Mouse (Mus musculus): ENCODE measurements around the gene Uck1. TPM values are rescaled to one million over a fixed set of nuclear protein-coding genes. Genes with fewer than 3 reads are reported as not detected.
"Not testable (repeated sequence)": the region's sequence is repeated elsewhere in the genome, so short reads cannot be mapped to it uniquely, and the experiment has no call there.

Gene Uck1
- polyA plus RNA-seq (2012; ENCODE audit: insufficient read depth, low replicate concordance) = 26.0 and 29.8 TPM in 2 replicates

DNA sequence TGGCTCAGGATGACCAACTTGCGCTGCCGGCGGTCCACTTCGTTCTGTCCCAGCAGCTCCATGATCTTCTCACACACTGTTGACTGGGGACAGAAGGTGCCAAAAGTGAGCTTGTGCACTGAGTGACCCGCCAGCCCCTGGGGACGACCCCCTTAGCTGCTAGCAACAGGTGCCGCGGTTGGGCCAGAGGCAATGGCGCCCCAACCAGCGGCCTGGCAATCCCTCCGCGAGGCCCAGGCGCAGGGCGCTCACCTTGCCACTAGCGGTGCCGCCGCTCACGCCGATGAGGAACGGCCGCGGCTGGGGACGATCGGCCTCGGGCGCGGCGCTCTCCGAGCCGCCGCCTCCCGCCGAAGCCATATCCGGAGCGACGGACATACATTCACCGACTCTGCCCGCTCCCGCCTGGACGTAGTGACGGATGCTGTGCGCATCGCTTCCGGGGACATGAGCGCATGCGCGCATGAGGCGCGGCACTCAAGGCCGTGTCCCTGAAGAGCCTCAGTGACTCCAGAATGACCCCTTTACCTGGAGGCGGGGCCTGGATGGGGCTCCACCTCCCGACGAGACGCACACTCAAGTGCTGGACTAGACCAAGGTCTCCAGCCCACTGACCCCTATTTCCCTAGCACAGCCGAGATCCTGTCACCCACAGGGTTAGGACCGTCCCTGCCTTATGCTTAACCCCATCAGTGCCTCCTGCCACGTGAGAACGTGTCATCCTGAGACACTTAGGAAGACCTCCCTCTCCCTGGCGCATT lies at the start of gene Uck1:
Gene Uck1, minus strand, starts transcription at position 503 of the 761 bp plus-strand sequence.
- Histone ChIP-seq H3K27me3 (replicated peaks) (no peaks in the 10 kb centered on the region), H3K4me1 (peaks cover 33% of the 10 kb centered on the region), H3K9me3 (no peaks in the 10 kb centered on the region), H3K36me3 (replicated peaks; ENCODE audit: low read length) (peaks cover 33% of the 10 kb centered on the region), H3K4me3 (replicated peaks) (peak within 1 kb of the TSS; percentile 97)
- TF ChIP-seq FLI1 (IDR thresholded peaks at IDR 0.05; ENCODE audit: low read length) = no peak
- TF ChIP-seq GATA1 (IDR thresholded peaks at IDR 0.05; ENCODE audit: borderline replicate concordance, low read length) = no peak

DNA sequence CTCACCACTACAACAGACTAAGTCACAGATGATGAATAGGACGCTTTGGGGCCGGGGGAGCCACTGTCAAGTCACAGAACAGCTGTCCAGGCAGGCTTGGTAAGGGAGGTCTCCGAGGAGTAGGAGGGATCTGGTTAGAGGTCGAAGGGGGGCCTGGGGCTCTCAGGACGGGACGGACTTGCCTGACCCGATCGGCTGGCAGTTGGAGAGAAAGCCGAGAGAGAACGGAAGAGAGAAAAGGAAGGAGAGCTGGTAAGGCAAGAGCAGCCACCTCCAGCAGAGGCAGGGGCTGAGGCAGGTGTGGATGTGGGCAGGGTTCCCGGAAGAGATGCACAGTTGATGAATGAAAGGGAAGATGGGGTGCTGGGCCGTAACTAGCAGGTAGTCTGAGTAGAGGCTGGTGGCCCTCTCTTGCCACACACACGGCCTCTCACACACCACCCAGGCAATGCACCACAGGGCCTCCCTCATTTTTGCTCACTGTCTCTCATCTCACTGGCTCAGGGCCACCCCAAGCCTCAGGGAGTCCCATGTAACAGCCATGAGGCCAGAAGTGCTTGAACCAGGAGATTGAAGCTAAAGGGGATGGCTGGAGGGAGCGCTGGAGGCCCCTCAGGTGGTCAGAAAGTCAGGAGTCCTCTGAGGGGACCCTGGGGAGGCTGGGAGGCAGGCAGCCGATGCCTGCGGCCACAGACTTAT lies 49.1 kb upstream of the Uck1 start:
- no peak overlapping the region for H3K4me3 ChIP-seq (replicated peaks)
- TF ChIP-seq FLI1 (IDR thresholded peaks at IDR 0.05; ENCODE audit: low read length) = no peak
- no peak for TF ChIP-seq GATA1 (IDR thresholded peaks at IDR 0.05; ENCODE audit: borderline replicate concordance, low read length)
- no peaks in the 10 kb centered on the region for H3K9me3 ChIP-seq
- peaks cover 14% of the 10 kb centered on the region for H3K27me3 ChIP-seq (replicated peaks)
- H3K36me3 ChIP-seq (replicated peaks; ENCODE audit: low read length) = peaks cover 67% of the 10 kb centered on the region
- peaks cover 54% of the 10 kb centered on the region for H3K4me1 ChIP-seq

DNA sequence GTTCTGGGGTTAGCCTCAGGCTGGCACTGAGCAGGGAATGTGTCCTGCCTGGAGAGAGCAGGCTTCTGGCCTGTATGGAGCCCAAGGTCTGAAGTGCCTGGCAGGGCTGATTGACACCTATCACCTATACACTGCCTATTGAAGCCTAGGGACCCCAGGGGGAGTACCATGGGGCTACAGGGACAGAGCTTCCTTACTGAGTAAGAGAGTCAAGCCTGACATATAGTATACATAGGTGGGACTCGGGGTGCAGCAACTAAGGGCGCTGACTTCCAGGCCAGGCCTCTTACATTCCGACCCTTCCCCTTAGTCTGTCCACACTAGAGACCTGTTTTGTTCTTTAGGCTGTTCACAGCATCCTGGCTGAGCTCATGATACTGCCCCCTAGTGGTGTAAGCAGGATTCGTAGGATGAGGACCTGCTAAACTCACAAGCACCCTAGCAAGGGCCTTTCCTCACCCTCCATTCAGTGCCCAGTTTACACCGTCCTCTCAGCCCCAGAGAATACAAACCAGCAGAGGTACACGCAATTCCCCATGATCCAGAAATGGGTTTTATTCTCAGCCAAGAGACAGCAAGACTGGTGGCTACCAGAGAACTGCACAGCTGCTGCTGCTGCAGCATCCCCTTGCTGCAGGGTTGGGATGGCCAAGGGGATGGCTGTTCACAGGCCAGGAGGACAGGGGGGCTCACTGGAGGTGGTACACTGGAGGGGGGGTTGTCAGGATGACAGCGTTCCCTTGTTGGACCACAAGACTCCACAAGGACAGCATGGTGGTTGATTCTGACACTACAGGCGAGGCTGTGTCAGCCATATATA lies 48.2 kb upstream of the Uck1 start:
- TF ChIP-seq FLI1 (IDR thresholded peaks at IDR 0.05; ENCODE audit: low read length) = no peak
- TF ChIP-seq GATA1 (IDR thresholded peaks at IDR 0.05; ENCODE audit: borderline replicate concordance, low read length) = no peak
- Histone ChIP-seq H3K36me3 (replicated peaks; ENCODE audit: low read length) (peaks cover 76% of the 10 kb centered on the region), H3K4me1 (peaks cover 56% of the 10 kb centered on the region), H3K4me3 (replicated peaks) (no peak overlapping the region), H3K27me3 (replicated peaks) (peaks cover 10% of the 10 kb centered on the region), H3K9me3 (no peaks in the 10 kb centered on the region)

DNA sequence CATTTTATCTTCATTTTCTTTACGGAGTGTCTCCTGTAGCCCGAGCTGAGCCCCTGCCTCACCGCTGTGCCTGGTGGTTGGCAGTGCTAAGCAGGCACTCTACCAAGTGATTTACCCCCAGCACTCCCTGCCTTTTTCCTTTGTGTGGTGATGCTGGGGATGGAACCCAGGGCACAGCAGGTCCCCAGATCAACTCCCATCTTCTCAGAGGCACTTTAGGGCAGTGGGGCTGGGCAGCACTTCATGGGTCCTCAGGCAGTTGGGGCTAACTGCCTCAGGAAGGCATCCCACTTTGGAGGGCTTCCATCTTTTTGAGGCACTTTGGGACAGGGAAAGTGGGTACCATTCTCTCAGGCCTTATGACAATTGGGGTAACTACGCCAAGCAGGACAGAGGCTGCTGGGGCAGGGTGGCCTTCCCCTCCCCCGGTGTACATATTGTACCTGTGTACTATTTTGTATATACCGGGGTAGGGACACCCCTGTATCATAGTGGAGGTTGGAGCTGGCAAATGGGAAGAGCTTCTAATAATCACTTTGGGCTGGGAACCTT lies 47.4 kb upstream of the Uck1 start:
- Histone ChIP-seq H3K36me3 (replicated peaks; ENCODE audit: low read length) (peaks cover 84% of the 10 kb centered on the region), H3K9me3 (no peaks in the 10 kb centered on the region)
- TF ChIP-seq GATA1 (IDR thresholded peaks at IDR 0.05; ENCODE audit: borderline replicate concordance, low read length) (no peak), FLI1 (IDR thresholded peaks at IDR 0.05; ENCODE audit: low read length) (no peak)

DNA sequence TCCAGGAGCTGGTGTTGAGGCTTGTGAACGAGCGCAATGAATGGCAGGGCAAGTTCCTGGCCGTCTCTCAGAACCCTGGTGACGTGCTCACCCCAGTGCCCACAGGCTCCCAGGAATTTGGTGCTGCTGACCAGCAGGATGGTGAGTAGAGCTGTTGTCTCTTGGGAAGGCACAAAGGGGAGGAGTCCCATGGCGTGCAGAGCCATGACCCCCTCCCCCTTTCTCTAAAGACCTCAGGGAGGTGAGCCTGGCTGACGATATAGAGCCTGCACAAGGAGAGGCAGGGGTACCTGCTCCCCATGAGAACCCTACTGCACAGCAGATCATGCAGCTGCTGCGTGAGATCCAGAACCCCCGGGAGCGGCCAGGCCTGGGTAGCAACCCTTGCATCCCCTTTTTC lies 46.2 kb upstream of the Uck1 start:
- Histone ChIP-seq H3K4me3 (replicated peaks) (no peak overlapping the region), H3K9me3 (no peaks in the 10 kb centered on the region), H3K27me3 (replicated peaks) (no peaks in the 10 kb centered on the region), H3K36me3 (replicated peaks; ENCODE audit: low read length) (peaks cover 96% of the 10 kb centered on the region), H3K4me1 (peaks cover 37% of the 10 kb centered on the region)
- no peak for TF ChIP-seq GATA1 (IDR thresholded peaks at IDR 0.05; ENCODE audit: borderline replicate concordance, low read length)

More for the DNA sequence above, 47.4 kb upstream of the Uck1 start:
- H3K4me1 ChIP-seq = peaks cover 48% of the 10 kb centered on the region
- peaks cover 2% of the 10 kb centered on the region for H3K27me3 ChIP-seq (replicated peaks)
- H3K4me3 ChIP-seq (replicated peaks) = no peak overlapping the region

DNA sequence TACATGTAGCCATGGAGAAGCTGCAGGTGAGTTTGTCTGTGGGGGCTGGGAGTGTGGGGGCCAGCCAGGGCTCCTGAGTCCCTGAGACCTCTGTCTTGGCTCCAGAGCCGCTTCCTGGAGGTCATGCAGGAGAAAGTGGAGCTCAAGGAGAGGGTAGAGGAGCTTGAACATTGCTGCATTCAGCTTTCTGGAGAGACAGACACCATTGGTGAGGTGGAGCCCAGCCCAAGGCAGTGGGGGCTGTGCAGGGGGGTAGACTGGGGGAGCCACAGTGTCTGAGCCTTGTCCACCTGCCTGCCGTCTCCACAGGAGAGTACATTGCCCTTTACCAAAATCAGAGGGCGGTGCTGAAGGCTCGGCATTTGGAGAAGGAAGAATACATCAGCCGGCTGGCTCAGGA lies 45.7 kb upstream of the Uck1 start:
- TF ChIP-seq GATA1 (IDR thresholded peaks at IDR 0.05; ENCODE audit: borderline replicate concordance, low read length) (no peak), FLI1 (IDR thresholded peaks at IDR 0.05; ENCODE audit: low read length) (no peak)
- peaks cover 32% of the 10 kb centered on the region for H3K4me1 ChIP-seq
- H3K36me3 ChIP-seq (replicated peaks; ENCODE audit: low read length) = peaks cover 100% of the 10 kb centered on the region
- H3K9me3 ChIP-seq = no peaks in the 10 kb centered on the region
- no peak overlapping the region for H3K4me3 ChIP-seq (replicated peaks)
- no peaks in the 10 kb centered on the region for H3K27me3 ChIP-seq (replicated peaks)

DNA sequence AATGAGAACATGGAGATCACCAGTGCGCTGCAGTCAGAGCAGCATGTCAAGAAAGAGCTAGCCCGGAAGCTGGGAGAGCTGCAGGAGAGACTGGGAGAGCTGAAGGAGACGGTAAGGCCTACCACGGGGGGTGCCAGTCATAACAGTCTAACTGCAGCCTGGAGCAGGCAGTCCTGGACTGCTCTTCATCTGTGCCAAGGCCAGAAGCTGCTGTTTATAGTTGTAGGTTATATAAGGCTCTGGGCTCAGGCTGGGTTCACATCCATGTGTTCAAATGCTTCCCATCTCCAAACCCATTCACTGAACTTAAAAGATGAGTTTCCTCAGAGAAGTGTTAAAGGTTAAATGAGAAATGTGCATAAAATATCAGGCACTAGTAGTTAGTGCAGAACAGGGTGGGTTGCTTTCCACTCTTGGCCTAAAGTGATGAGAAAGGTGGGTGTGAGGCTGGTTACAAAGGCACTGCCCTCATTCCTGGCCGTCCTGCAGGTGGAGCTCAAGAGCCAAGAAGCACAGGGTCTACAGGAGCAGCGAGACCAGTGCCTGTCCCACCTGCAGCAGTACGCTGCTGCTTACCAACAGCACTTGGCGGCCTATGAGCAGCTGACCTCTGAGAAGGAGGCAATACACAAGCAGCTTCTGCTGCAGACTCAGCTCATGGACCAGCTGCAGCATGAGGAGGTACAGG lies 44.3 kb upstream of the Uck1 start:
- H3K27me3 ChIP-seq (replicated peaks) = no peaks in the 10 kb centered on the region
- H3K36me3 ChIP-seq (replicated peaks; ENCODE audit: low read length) = peaks cover 99% of the 10 kb centered on the region
- H3K9me3 ChIP-seq = no peaks in the 10 kb centered on the region
- no peak overlapping the region for H3K4me3 ChIP-seq (replicated peaks)
- peaks cover 18% of the 10 kb centered on the region for H3K4me1 ChIP-seq
- TF ChIP-seq FLI1 (IDR thresholded peaks at IDR 0.05; ENCODE audit: low read length) (no peak), GATA1 (IDR thresholded peaks at IDR 0.05; ENCODE audit: borderline replicate concordance, low read length) (no peak)

DNA sequence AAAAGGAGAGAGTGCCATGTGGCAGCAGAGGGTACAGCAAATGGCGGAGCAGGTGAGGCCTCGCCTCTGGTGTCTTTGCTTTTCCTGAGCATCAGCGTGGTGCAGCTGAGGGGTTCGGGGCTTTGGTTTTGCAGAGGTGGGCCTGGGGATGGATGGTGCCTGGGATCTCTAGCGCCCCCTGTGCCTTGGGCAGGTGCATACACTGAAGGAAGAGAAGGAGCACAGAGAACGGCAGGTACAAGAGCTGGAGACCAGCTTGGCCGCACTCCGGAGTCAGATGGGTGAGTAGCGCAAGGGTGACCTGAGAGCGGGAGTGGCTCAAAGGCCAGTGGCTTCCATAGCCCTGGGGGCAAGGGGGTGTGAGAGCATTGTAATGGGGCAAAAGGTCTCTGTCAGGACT lies 43.0 kb upstream of the Uck1 start:
- H3K36me3 ChIP-seq (replicated peaks; ENCODE audit: low read length) = peaks cover 99% of the 10 kb centered on the region
- H3K4me3 ChIP-seq (replicated peaks) = no peak overlapping the region
- H3K4me1 ChIP-seq = peaks cover 6% of the 10 kb centered on the region; the same call in 1 of the 2 replicates
- no peaks in the 10 kb centered on the region for H3K27me3 ChIP-seq (replicated peaks)
- TF ChIP-seq FLI1 (IDR thresholded peaks at IDR 0.05; ENCODE audit: low read length) (no peak), GATA1 (IDR thresholded peaks at IDR 0.05; ENCODE audit: borderline replicate concordance, low read length) (no peak)
- H3K9me3 ChIP-seq = no peaks in the 10 kb centered on the region

DNA sequence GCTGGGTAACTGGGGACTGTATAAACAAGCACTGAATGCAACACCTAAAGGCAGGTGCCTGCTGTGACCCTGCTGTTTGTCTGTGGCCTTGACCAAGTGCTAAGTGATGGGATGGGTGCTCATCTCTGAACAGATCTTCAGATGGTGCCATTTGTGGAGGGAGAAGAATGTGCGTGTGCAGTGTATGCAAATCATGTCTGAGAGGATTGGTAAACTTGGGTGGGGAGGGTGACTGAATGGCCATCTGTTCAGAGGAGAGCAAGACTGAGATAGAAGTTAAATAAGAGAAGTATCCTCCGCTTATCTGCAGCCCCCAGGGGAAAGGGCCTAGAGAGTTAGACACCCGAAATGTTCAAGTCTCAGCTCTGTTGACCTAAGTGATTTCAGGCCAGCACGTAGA lies 39.5 kb upstream of the Uck1 start:
- H3K4me1 ChIP-seq = peaks cover 12% of the 10 kb centered on the region
- H3K4me3 ChIP-seq (replicated peaks) = no peak overlapping the region
- no peak for TF ChIP-seq FLI1 (IDR thresholded peaks at IDR 0.05; ENCODE audit: low read length)
- no peak for TF ChIP-seq GATA1 (IDR thresholded peaks at IDR 0.05; ENCODE audit: borderline replicate concordance, low read length)
- H3K27me3 ChIP-seq (replicated peaks) = no peaks in the 10 kb centered on the region
- no peaks in the 10 kb centered on the region for H3K9me3 ChIP-seq
- H3K36me3 ChIP-seq (replicated peaks; ENCODE audit: low read length) = peaks cover 96% of the 10 kb centered on the region

DNA sequence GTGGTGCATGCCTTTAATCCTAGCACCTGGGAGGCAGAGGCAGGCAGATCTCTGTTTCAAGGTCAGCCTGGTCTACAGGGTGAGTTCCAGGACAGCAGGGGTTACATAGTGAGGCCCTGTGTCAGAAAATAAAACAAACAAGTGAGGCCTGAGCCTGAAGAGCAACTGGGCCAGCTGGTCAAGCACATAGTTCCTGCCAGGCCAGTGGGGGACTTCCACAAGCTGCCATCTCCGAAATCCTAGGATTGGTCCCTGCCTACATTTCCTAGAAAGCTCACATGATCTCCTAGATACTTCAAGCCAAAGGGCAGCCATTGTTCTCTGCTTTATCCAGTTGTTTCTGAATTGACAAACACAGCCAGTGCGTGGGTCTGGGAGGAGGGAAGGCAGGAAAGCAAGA lies 35.9 kb upstream of the Uck1 start:
- Histone ChIP-seq H3K4me1 (peaks cover 41% of the 10 kb centered on the region), H3K36me3 (replicated peaks; ENCODE audit: low read length) (peaks cover 95% of the 10 kb centered on the region)
- H3K27me3 ChIP-seq (replicated peaks); H3K4me3 ChIP-seq (replicated peaks); H3K9me3 ChIP-seq: not testable (repeated sequence)

All from megakaryocyte, embryonic 14.5 days (primary cell).